Mouse (Mus musculus): ENCODE measurements around the gene Gclc. TPM values are rescaled to one million over a fixed set of nuclear protein-coding genes. Genes with fewer than 3 reads are reported as not detected.

Gene Gclc
- total RNA-seq, 2 experiments from 2014 or later = 73.3 to 85.9 TPM

- no peak for ATAC-seq (replicated peaks; ENCODE audit: low FRiP score, low TSS enrichment, poor library complexity, severe bottlenecking)
Measured at GRCm38 (mm10) chr9:77828531-77828965, 74.2 kb downstream of the Gclc start.

GRCm38 (mm10) chr9:77834259-77834993 lies 80.1 kb downstream of the Gclc start:
- no peak for ATAC-seq (replicated peaks; ENCODE audit: low FRiP score, low TSS enrichment, poor library complexity, severe bottlenecking)

DNA sequence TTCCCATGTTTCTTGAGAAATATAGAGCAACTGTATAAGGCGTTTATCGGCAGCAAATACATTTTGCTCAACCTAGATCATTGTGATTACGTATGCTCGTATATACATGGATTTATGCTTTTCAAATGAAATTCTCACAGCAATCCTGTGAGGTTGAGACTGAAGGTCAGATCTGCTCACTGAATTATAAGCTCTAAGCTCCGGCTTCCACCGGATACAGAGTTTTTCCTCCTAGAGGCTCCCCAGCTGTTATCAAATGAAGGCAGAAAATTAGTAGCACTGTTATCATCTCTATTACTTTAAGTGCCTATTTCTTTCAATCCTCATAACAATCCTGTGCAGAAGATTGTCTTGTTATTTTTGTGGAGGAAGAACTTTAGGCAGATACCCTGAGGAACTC lies 80.8 kb downstream of the Gclc start:
- no peak for ATAC-seq (replicated peaks; ENCODE audit: low FRiP score, low TSS enrichment, poor library complexity, severe bottlenecking)

DNA sequence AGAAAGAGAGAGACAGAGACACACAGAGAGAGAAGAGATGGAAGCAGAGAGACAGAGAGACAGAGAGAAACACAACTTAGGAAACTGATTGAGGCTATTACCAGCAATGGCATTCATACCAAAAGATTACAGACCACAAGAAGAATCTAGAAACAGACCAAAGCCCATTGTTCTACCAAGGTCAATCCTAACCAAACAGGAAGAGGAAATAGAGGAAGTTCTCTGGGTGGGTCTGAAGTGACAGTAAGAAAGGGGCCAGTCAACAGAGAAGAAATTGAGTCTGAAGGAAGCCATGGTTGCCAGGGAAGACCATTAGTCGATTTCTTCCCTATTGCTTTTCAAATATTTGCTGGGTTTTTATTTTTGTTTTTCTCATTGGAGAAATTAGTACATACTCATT lies 81.4 kb downstream of the Gclc start:
- no peak for ATAC-seq (replicated peaks; ENCODE audit: low FRiP score, low TSS enrichment, poor library complexity, severe bottlenecking)

DNA sequence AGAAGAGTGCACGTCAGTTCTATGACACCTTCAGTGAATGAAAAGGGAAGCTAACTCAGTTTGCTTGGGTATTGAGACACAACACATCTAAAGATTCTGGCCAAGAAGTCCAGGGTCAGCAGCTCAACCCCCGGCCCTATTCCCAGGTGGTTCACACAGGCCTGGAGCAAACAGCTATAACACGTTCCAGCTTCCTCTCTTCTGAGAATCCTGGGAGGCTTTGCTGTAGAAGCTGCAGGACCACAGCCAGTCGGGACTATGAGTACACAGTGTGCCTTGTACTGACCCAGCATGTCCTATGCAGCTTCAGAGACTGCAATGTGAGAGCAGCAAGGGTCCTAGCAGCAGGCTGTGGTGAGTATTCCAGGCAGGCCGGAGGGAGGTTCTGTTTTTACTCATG lies 84.3 kb downstream of the Gclc start:
- ATAC-seq (replicated peaks; ENCODE audit: low FRiP score, low TSS enrichment, poor library complexity, severe bottlenecking) = no peak

Other genes starting within 250 kb of the Gclc start
- 15.2 and 19.6 TPM in 2 replicates for gene Lrrc1, start 209.7 kb upstream of the Gclc start, total RNA-seq (2014; fragmentation: Nextera tagmentation)
- 11.0 and 12.1 TPM in 2 replicates for gene Lrrc1, start 209.7 kb upstream of the Gclc start, total RNA-seq (2017)
- not detected in 2 replicates for gene Klhl31, start 118.0 kb upstream of the Gclc start, total RNA-seq (2014; fragmentation: Nextera tagmentation)
- not detected in 2 replicates for gene Klhl31, start 118.0 kb upstream of the Gclc start, total RNA-seq (2017)
- 25.5 and 29.9 TPM in 2 replicates for gene Elovl5, start 162.8 kb downstream of the Gclc start, total RNA-seq (2014; fragmentation: Nextera tagmentation)
- gene Elovl5, start 162.8 kb downstream of the Gclc start, total RNA-seq (2017) = 37.4 and 39.8 TPM in 2 replicates